Mouse (Mus musculus): Measurements from ENCODE around the gene Hat1.

The Hat1 gene

GRCm38 (mm10) chr2:71376433-71376906 lies 12.3 kb upstream of the Hat1 start:
- no peak for DNase-seq (ENCODE audit: low spot score)

- DNase-seq (ENCODE audit: low spot score), result no peak
Observed at GRCm38 (mm10) chr2:71377426-71377825, 11.3 kb upstream of the Hat1 start.

- DNase-seq (ENCODE audit: low spot score), result no peak
Observed at GRCm38 (mm10) chr2:71381962-71382361, 6.8 kb upstream of the Hat1 start.

GRCm38 (mm10) chr2:71383890-71384289 lies 4.9 kb upstream of the Hat1 start:
- DNase-seq (ENCODE audit: low spot score), result no peak

GRCm38 (mm10) chr2:71387766-71388165 lies 992 bp upstream of the Hat1 start:
- no peak for DNase-seq (ENCODE audit: low spot score)

GRCm38 (mm10) chr2:71389864-71390263 lies 1.1 kb downstream of the Hat1 start:
- no peak for DNase-seq (ENCODE audit: low spot score)

- no peak for DNase-seq (ENCODE audit: low spot score)
Observed at GRCm38 (mm10) chr2:71405613-71406012, 16.9 kb downstream of the Hat1 start.

GRCm38 (mm10) chr2:71418760-71419280 lies 30.1 kb downstream of the Hat1 start:
- no peak for DNase-seq (ENCODE audit: low spot score)

GRCm38 (mm10) chr2:71419408-71419807 lies 30.6 kb downstream of the Hat1 start:
- DNase-seq (ENCODE audit: low spot score), result no peak

- no peak for DNase-seq (ENCODE audit: low spot score)
Observed at GRCm38 (mm10) chr2:71420895-71421425, 32.2 kb downstream of the Hat1 start.

GRCm38 (mm10) chr2:71424545-71424944 lies 35.8 kb downstream of the Hat1 start:
- no peak for DNase-seq (ENCODE audit: low spot score)

GRCm38 (mm10) chr2:71435440-71435839 lies 46.7 kb downstream of the Hat1 start:
- DNase-seq (ENCODE audit: low spot score), result no peak

- no peak for DNase-seq (ENCODE audit: low spot score)
Observed at GRCm38 (mm10) chr2:71443376-71443775, 54.6 kb downstream of the Hat1 start.

- no peak for DNase-seq (ENCODE audit: low spot score)
Observed at GRCm38 (mm10) chr2:71445536-71446196, 56.9 kb downstream of the Hat1 start.

GRCm38 (mm10) chr2:71449604-71450003 lies 60.8 kb downstream of the Hat1 start:
- DNase-seq (ENCODE audit: low spot score), result no peak

- no peak for DNase-seq (ENCODE audit: low spot score)
Observed at GRCm38 (mm10) chr2:71451761-71452160, 63.0 kb downstream of the Hat1 start.

- DNase-seq (ENCODE audit: low spot score), result peak; percentile 95
Observed at GRCm38 (mm10) chr2:71453161-71453916, 64.6 kb downstream of the Hat1 start, which contains the start of gene Metap1d. TSS of gene Metap1d (plus strand) at chr2:71453276.

- DNase-seq (ENCODE audit: low spot score), result no peak
Observed at GRCm38 (mm10) chr2:71453917-71454260, 65.1 kb downstream of the Hat1 start.

GRCm38 (mm10) chr2:71458624-71459023 lies 69.9 kb downstream of the Hat1 start:
- no peak for DNase-seq (ENCODE audit: low spot score)

GRCm38 (mm10) chr2:71459659-71460058 lies 70.9 kb downstream of the Hat1 start:
- DNase-seq (ENCODE audit: low spot score), result no peak

GRCm38 (mm10) chr2:71461139-71461538 lies 72.4 kb downstream of the Hat1 start:
- no peak for DNase-seq (ENCODE audit: low spot score)

GRCm38 (mm10) chr2:71461589-71461988 lies 72.8 kb downstream of the Hat1 start:
- DNase-seq (ENCODE audit: low spot score), result no peak

GRCm38 (mm10) chr2:71462066-71462465 lies 73.3 kb downstream of the Hat1 start:
- no peak for DNase-seq (ENCODE audit: low spot score)
